Mouse (Mus musculus) thymus, postnatal 36 days (tissue): ENCODE measurements around the gene Creg1.

ENCODE experiments used
- DNase-seq, 2 experiments: peaks; one replicate each; pipeline ENCODE4 v3.0.0; 2022; ENCODE audit warnings: mixed read lengths in 2 of 2

The Creg1 gene

GRCm38 (mm10) chr1:165763635-165764372 is at the start of gene Creg1:
TSS of gene Creg1 (plus strand) at chr1:165763746.
- DNase-seq: peak; percentile 94 to 95

GRCm38 (mm10) chr1:165713798-165714197 is 49.7 kb upstream of the Creg1 start:
- no peak for DNase-seq

GRCm38 (mm10) chr1:165716426-165716825 is 47.1 kb upstream of the Creg1 start:
- no peak for DNase-seq

GRCm38 (mm10) chr1:165717711-165718542 is 45.6 kb upstream of the Creg1 start:
- DNase-seq: peak; percentile 79 to 82

GRCm38 (mm10) chr1:165718543-165719105 is 44.9 kb upstream of the Creg1 start:
- DNase-seq: peak in 1 of 2 experiments; percentile 42

- no peak for DNase-seq
Observed at GRCm38 (mm10) chr1:165722531-165723123, 40.9 kb upstream of the Creg1 start.

- DNase-seq: no peak
Observed at GRCm38 (mm10) chr1:165724219-165725033, 39.1 kb upstream of the Creg1 start.

GRCm38 (mm10) chr1:165725039-165725644 is 38.4 kb upstream of the Creg1 start:
- DNase-seq: no peak

- no peak for DNase-seq
Observed at GRCm38 (mm10) chr1:165726986-165727385, 36.6 kb upstream of the Creg1 start.

GRCm38 (mm10) chr1:165728057-165728639 is 35.4 kb upstream of the Creg1 start:
- DNase-seq: no peak

- peak; percentile 54 to 73 for DNase-seq
Observed at GRCm38 (mm10) chr1:165730129-165730528, 33.4 kb upstream of the Creg1 start.

GRCm38 (mm10) chr1:165731553-165731952 is 32.0 kb upstream of the Creg1 start:
- no peak for DNase-seq

- no peak for DNase-seq
Observed at GRCm38 (mm10) chr1:165734840-165735239, 28.7 kb upstream of the Creg1 start.

GRCm38 (mm10) chr1:165735826-165736818 is 27.4 kb upstream of the Creg1 start:
- peak; percentile 86 to 87 for DNase-seq

- no peak for DNase-seq
Observed at GRCm38 (mm10) chr1:165737451-165737850, 26.1 kb upstream of the Creg1 start.

- DNase-seq: no peak
Observed at GRCm38 (mm10) chr1:165737867-165738266, 25.7 kb upstream of the Creg1 start.

- no peak for DNase-seq
Observed at GRCm38 (mm10) chr1:165738985-165739384, 24.6 kb upstream of the Creg1 start.

GRCm38 (mm10) chr1:165741989-165742388 is 21.6 kb upstream of the Creg1 start:
- no peak for DNase-seq

GRCm38 (mm10) chr1:165748053-165748452 is 15.5 kb upstream of the Creg1 start:
- DNase-seq: no peak

- no peak for DNase-seq
Observed at GRCm38 (mm10) chr1:165751142-165751541, 12.4 kb upstream of the Creg1 start.
